Mouse (Mus musculus): ENCODE results near the gene Vav2. TPM values are rescaled to one million over a fixed set of nuclear protein-coding genes. Genes with fewer than 3 reads are reported as not detected.
A peak's percentile ranks its signal among the peaks of the same experiment; 100 is the strongest.

Vav2 gene
- polyA plus RNA-seq, 1 experiment from 2014 or later, result 15.0 TPM

GRCm38 (mm10) chr2:27245947-27246346 lies 180.9 kb downstream of the Vav2 start:
- no peak for DNase-seq (ENCODE audit: low spot score, missing footprints)
- no peak overlapping the region for H3K27ac ChIP-seq (ENCODE audit: low read depth, low read length)
- H3K27me3 ChIP-seq (ENCODE audit: control insufficient read depth, insufficient read depth, low read length), result no peaks in the 10 kb centered on the region
- 70% methylated on average over 7 of the region's 7 CpGs for WGBS
- no peak overlapping the region for H3K4me3 ChIP-seq (ENCODE audit: low read depth, low read length)
- no peak overlapping the region for H3K4me2 ChIP-seq
- H3K36me3 ChIP-seq (ENCODE audit: control insufficient read depth, insufficient read depth, low read length), result no peaks in the 10 kb centered on the region
- no peaks in the 10 kb centered on the region for H3K4me1 ChIP-seq (ENCODE audit: control insufficient read depth, insufficient read depth, low read length)
- no peaks in the 10 kb centered on the region for H3K9me3 ChIP-seq (ENCODE audit: control insufficient read depth, low read length)
- no peak overlapping the region for H3K9ac ChIP-seq (ENCODE audit: low read length)
- no peak for ATAC-seq (ENCODE audit: low FRiP score)

DNA sequence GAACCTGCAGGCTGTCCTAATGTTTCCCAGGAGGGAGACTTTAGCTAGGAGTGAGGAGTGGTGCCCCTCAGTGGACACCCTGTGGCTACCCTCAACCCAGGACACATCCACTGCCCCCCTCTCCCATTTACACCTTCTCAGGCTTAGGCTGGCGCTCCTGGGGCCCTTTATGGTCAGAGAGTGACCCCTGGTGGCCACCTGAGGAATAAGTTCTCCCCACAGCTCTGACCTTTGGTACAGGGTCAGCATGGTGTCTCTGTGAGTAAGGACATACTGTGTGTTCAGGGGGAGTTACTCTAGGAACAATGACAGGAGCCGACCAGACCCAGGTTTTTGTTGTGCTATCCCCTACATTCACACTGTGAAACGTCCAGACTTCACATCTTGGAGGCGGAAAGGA lies 189.5 kb downstream of the Vav2 start:
- Histone ChIP-seq H3K4me3 (ENCODE audit: low read depth, low read length) (no peak overlapping the region), H3K4me2 (no peak overlapping the region), H3K9me3 (ENCODE audit: control insufficient read depth, low read length) (no peaks in the 10 kb centered on the region), H3K27me3 (ENCODE audit: control insufficient read depth, insufficient read depth, low read length) (no peaks in the 10 kb centered on the region), H3K27ac (ENCODE audit: low read depth, low read length) (no peak overlapping the region), H3K4me1 (ENCODE audit: control insufficient read depth, insufficient read depth, low read length) (no peaks in the 10 kb centered on the region), H3K9ac (ENCODE audit: low read length) (no peak overlapping the region), H3K36me3 (ENCODE audit: control insufficient read depth, insufficient read depth, low read length) (no peaks in the 10 kb centered on the region)
- DNase-seq (ENCODE audit: low spot score, missing footprints), result peak; percentile 96
- WGBS, result 20% methylated on average over 4 of the region's 4 CpGs
- peak; percentile 66; the same call in 1 of the 2 replicates for ATAC-seq (ENCODE audit: low FRiP score)

DNA sequence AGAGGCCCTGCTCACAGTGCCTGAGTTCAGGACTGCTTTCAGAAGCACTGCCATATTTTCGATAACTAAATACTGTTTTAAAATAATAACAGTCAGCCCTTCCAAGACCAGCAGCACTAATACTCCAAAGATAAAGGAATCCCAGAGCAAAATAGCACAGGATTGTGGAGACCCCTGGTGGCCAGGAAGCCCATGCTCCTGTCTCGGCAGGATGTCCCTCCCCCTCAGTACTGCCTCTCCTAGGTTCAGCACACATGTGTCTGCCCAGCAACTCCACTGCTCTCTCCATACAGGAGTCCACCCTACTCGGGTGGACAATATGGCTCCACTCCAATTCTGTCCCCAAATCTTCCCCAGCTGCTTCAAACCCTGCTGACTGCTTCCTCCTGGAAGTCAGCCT lies 191.1 kb downstream of the Vav2 start:
- WGBS, result 26% methylated on average over 3 of the region's 3 CpGs
- Histone ChIP-seq H3K4me2 (no peak overlapping the region), H3K4me1 (ENCODE audit: control insufficient read depth, insufficient read depth, low read length) (no peaks in the 10 kb centered on the region), H3K36me3 (ENCODE audit: control insufficient read depth, insufficient read depth, low read length) (no peaks in the 10 kb centered on the region), H3K9me3 (ENCODE audit: control insufficient read depth, low read length) (no peaks in the 10 kb centered on the region), H3K4me3 (ENCODE audit: low read depth, low read length) (no peak overlapping the region), H3K9ac (ENCODE audit: low read length) (no peak overlapping the region), H3K27me3 (ENCODE audit: control insufficient read depth, insufficient read depth, low read length) (no peaks in the 10 kb centered on the region), H3K27ac (ENCODE audit: low read depth, low read length) (no peak overlapping the region)
- 0 out of 2 replicates have a peak, but pooled peaks have one; percentile 33 for ATAC-seq (ENCODE audit: low FRiP score)
- peak; percentile 85 for DNase-seq (ENCODE audit: low spot score, missing footprints)

DNA sequence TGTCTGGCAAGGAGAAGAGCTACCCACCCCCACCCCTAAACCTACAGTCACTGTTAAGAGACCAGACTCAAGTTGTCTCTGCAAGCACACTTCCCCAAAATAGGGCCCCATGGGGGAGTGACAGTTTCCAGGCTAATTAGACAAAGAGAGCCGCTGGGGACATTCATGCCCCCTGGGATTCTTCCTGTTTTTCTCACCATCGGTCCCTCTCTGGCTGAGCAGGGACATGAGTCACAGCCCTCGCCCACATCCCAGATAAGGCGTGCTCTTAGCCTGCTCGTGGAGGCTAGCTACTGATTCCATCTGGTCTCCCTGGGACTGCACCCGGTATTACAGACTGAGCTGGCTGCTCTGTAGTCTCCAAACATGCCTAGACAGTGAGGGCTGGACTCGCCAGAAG lies 194.5 kb downstream of the Vav2 start:
- Histone ChIP-seq H3K27me3 (ENCODE audit: control insufficient read depth, insufficient read depth, low read length) (no peaks in the 10 kb centered on the region), H3K4me1 (ENCODE audit: control insufficient read depth, insufficient read depth, low read length) (no peaks in the 10 kb centered on the region), H3K27ac (ENCODE audit: low read depth, low read length) (no peak overlapping the region), H3K36me3 (ENCODE audit: control insufficient read depth, insufficient read depth, low read length) (no peaks in the 10 kb centered on the region), H3K4me2 (no peak overlapping the region), H3K9ac (ENCODE audit: low read length) (no peak overlapping the region), H3K9me3 (ENCODE audit: control insufficient read depth, low read length) (no peaks in the 10 kb centered on the region), H3K4me3 (ENCODE audit: low read depth, low read length) (no peak overlapping the region)
- no peak for ATAC-seq (ENCODE audit: low FRiP score)
- DNase-seq (ENCODE audit: low spot score, missing footprints), result no peak
- 34% methylated on average over 7 of the region's 7 CpGs for WGBS

DNA sequence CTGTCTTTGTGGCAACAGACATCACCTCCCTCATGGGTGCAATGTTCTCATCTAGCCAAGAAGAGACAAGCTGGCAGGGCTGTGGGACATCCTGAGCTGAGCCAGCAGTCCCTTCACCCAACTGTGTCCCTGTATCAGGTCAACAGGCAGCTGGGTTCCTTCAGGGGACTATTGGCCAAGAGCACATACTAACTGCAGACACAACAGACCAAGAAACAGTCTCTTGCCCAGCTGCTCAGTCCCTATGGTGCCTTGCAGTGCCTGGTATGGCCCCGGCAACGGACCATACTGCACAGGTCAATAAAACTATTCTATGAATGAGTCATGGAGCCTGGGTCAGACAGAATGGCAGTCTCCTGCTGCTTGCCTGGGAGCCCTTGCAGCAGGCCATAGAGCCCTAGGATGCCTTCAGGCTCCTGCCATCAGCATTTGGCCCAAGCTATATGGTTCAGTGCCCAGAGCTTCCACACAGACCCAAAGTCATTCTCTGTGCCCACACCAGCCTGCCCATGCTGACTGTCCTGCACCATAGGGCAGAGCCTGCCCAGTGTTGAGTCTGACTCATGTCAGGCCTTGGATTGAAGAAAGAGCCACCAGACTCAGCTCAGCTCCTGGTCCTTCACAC lies 197.2 kb downstream of the Vav2 start:
- Histone ChIP-seq H3K9ac (ENCODE audit: low read length) (no peak overlapping the region), H3K27ac (ENCODE audit: low read depth, low read length) (no peak overlapping the region), H3K36me3 (ENCODE audit: control insufficient read depth, insufficient read depth, low read length) (no peaks in the 10 kb centered on the region), H3K4me3 (ENCODE audit: low read depth, low read length) (no peak overlapping the region), H3K27me3 (ENCODE audit: control insufficient read depth, insufficient read depth, low read length) (no peaks in the 10 kb centered on the region), H3K9me3 (ENCODE audit: control insufficient read depth, low read length) (no peaks in the 10 kb centered on the region), H3K4me2 (no peak overlapping the region), H3K4me1 (ENCODE audit: control insufficient read depth, insufficient read depth, low read length) (no peaks in the 10 kb centered on the region)
- no peak for DNase-seq (ENCODE audit: low spot score, missing footprints)
- 80% methylated on average over 2 of the region's 2 CpGs for WGBS
- no peak for ATAC-seq (ENCODE audit: low FRiP score)

- Histone ChIP-seq H3K9ac (ENCODE audit: low read length) (no peak overlapping the region), H3K4me2 (no peak overlapping the region), H3K4me1 (ENCODE audit: control insufficient read depth, insufficient read depth, low read length) (no peaks in the 10 kb centered on the region), H3K27ac (ENCODE audit: low read depth, low read length) (no peak overlapping the region), H3K4me3 (ENCODE audit: low read depth, low read length) (no peak overlapping the region), H3K36me3 (ENCODE audit: control insufficient read depth, insufficient read depth, low read length) (no peaks in the 10 kb centered on the region), H3K27me3 (ENCODE audit: control insufficient read depth, insufficient read depth, low read length) (no peaks in the 10 kb centered on the region), H3K9me3 (ENCODE audit: control insufficient read depth, low read length) (no peaks in the 10 kb centered on the region)
- WGBS, result 81% methylated on average over 5 of the region's 5 CpGs
- DNase-seq (ENCODE audit: low spot score, missing footprints) (no peak), ATAC-seq (ENCODE audit: low FRiP score) (no peak)
Measured at GRCm38 (mm10) chr2:27228809-27229480, 197.9 kb downstream of the Vav2 start.

GRCm38 (mm10) chr2:27226572-27226971 lies 200.3 kb downstream of the Vav2 start:
- no peaks in the 10 kb centered on the region for H3K36me3 ChIP-seq (ENCODE audit: control insufficient read depth, insufficient read depth, low read length)
- no peak overlapping the region for H3K4me2 ChIP-seq
- DNase-seq (ENCODE audit: low spot score, missing footprints) (no peak), ATAC-seq (ENCODE audit: low FRiP score) (no peak)
- H3K9ac ChIP-seq (ENCODE audit: low read length), result no peak overlapping the region
- H3K27me3 ChIP-seq (ENCODE audit: control insufficient read depth, insufficient read depth, low read length), result no peaks in the 10 kb centered on the region
- 57% methylated on average over 7 of the region's 7 CpGs for WGBS
- no peak overlapping the region for H3K27ac ChIP-seq (ENCODE audit: low read depth, low read length)
- H3K4me3 ChIP-seq (ENCODE audit: low read depth, low read length), result no peak overlapping the region
- H3K4me1 ChIP-seq (ENCODE audit: control insufficient read depth, insufficient read depth, low read length), result no peaks in the 10 kb centered on the region
- no peaks in the 10 kb centered on the region for H3K9me3 ChIP-seq (ENCODE audit: control insufficient read depth, low read length)

GRCm38 (mm10) chr2:27223012-27223421 lies 203.8 kb downstream of the Vav2 start:
- no peak overlapping the region for H3K4me2 ChIP-seq
- H3K4me1 ChIP-seq (ENCODE audit: control insufficient read depth, insufficient read depth, low read length), result no peaks in the 10 kb centered on the region
- ATAC-seq (ENCODE audit: low FRiP score) (no peak), DNase-seq (ENCODE audit: low spot score, missing footprints) (no peak)
- H3K27me3 ChIP-seq (ENCODE audit: control insufficient read depth, insufficient read depth, low read length), result no peaks in the 10 kb centered on the region
- H3K36me3 ChIP-seq (ENCODE audit: control insufficient read depth, insufficient read depth, low read length), result no peaks in the 10 kb centered on the region
- 93% methylated on average over 7 of the region's 7 CpGs for WGBS
- H3K9me3 ChIP-seq (ENCODE audit: control insufficient read depth, low read length), result no peaks in the 10 kb centered on the region
- no peak overlapping the region for H3K9ac ChIP-seq (ENCODE audit: low read length)
- H3K27ac ChIP-seq (ENCODE audit: low read depth, low read length), result no peak overlapping the region
- H3K4me3 ChIP-seq (ENCODE audit: low read depth, low read length), result no peak overlapping the region

DNA sequence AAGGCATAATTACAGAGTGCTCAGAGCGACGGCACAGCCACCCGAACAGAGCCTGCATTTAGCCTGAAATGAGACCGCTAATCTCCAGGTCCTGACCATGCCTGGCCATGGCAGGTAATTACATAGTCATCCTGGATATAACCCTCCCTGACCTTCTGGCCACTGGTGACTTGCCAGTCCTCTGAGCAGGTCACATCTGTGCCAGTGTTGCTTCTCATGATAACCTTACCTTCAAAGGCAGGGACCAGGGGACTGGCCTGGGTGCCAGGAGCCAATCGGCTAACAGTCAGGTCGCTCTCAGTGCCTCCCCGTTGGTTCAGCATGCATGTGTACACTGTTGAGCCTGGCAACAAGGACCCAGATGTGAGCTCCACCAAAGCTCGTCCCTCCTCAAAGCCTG lies 208.3 kb downstream of the Vav2 start:
- Histone ChIP-seq H3K27me3 (ENCODE audit: control insufficient read depth, insufficient read depth, low read length) (no peaks in the 10 kb centered on the region), H3K27ac (ENCODE audit: low read depth, low read length) (no peak overlapping the region), H3K4me2 (no peak overlapping the region), H3K9ac (ENCODE audit: low read length) (no peak overlapping the region), H3K9me3 (ENCODE audit: control insufficient read depth, low read length) (no peaks in the 10 kb centered on the region), H3K4me3 (ENCODE audit: low read depth, low read length) (no peak overlapping the region), H3K4me1 (ENCODE audit: control insufficient read depth, insufficient read depth, low read length) (no peaks in the 10 kb centered on the region), H3K36me3 (ENCODE audit: control insufficient read depth, insufficient read depth, low read length) (no peaks in the 10 kb centered on the region)
- ATAC-seq (ENCODE audit: low FRiP score), result no peak
- no peak for DNase-seq (ENCODE audit: low spot score, missing footprints)
- 89% methylated on average over 8 of the region's 8 CpGs for WGBS

All from midbrain, embryonic 11.5 days (tissue).